Mouse (Mus musculus) spleen, postnatal 14 days (tissue): Measurements from ENCODE around the gene Tsga10.
"Not testable (repeated sequence)": the region's sequence is repeated elsewhere in the genome, so short reads cannot be mapped to it uniquely, and the experiment has no call there.

Source experiments
- DNase-seq, 2 experiments: peaks; one replicate each; pipeline ENCODE4 v3.0.0; 2021 to 2022; ENCODE audit warnings: low spot score in 2 of 2

Gene Tsga10

GRCm38 (mm10) chr1:37719761-37720640, 146.2 kb downstream of the Tsga10 start, which contains the start of gene 2010300C02Rik:
Gene 2010300C02Rik (minus strand): TSS chr1:37720085.
- DNase-seq: peak in 1 of 2 experiments; percentile 30

- DNase-seq: no peak
Measured at GRCm38 (mm10) chr1:37719030-37719723, 147.1 kb downstream of the Tsga10 start.

- no peak for DNase-seq
Measured at GRCm38 (mm10) chr1:37718516-37718915, 147.7 kb downstream of the Tsga10 start.

GRCm38 (mm10) chr1:37717415-37718195, 148.6 kb downstream of the Tsga10 start:
- DNase-seq: no peak

- not testable (repeated sequence) for DNase-seq
Measured at GRCm38 (mm10) chr1:37712357-37712737, 153.9 kb downstream of the Tsga10 start.

GRCm38 (mm10) chr1:37711596-37712356, 154.5 kb downstream of the Tsga10 start:
- DNase-seq: no peak

- DNase-seq: no peak
Measured at GRCm38 (mm10) chr1:37711082-37711481, 155.1 kb downstream of the Tsga10 start.

GRCm38 (mm10) chr1:37709736-37710135, 156.5 kb downstream of the Tsga10 start:
- DNase-seq: no peak

GRCm38 (mm10) chr1:37708270-37708955, 157.8 kb downstream of the Tsga10 start:
- no peak for DNase-seq
